Mouse (Mus musculus) limb, embryonic 14.5 days (tissue): ENCODE data around the gene Lrit2. TPM values are rescaled to one million over a fixed set of nuclear protein-coding genes. Genes with fewer than 3 reads are reported as not detected.

Experiments
- ATAC-seq: fragments of 200-750 bp; cut with Nextera tagmentation; 2 replicates; pipeline ENCODE4 v1.8.0; 2017; ENCODE audit warnings: low read depth, moderate number of reproducible peaks, moderate TSS enrichment; ENCODE audit not compliant: low FRiP score
- DNase-seq: peaks from one replicate; pipeline ENCODE4 v3.0.0-alpha.2; 2015; ENCODE audit warnings: low spot score
- H3K27ac ChIP-seq: fragments of 300-500 bp; sonication (generic); replicated peaks from 2 replicates; pipeline ENCODE4 v1.5.1; 2014; ENCODE audit warnings: low read depth, mild to moderate bottlenecking, low read length, moderate library complexity, mixed read lengths
- H3K27me3 ChIP-seq: fragments of 300-500 bp; sonication (generic); 2 replicates; pipeline ENCODE4 v1.6.1; 2014; ENCODE audit warnings: low read length, mixed read lengths; ENCODE audit not compliant: control insufficient read depth, insufficient read depth
- H3K36me3 ChIP-seq: fragments of 300-500 bp; sonication (generic); 2 replicates; pipeline ENCODE4 v1.6.1; 2014; ENCODE audit warnings: mild to moderate bottlenecking, low read length, moderate library complexity, mixed read lengths; ENCODE audit not compliant: control insufficient read depth, insufficient read depth
- H3K4me1 ChIP-seq: fragments of 300-500 bp; sonication (generic); 2 replicates; pipeline ENCODE4 v1.6.1; 2014; ENCODE audit warnings: antibody characterized with exemption, low read length, mixed read lengths; ENCODE audit not compliant: control insufficient read depth, insufficient read depth
- H3K4me2 ChIP-seq: fragments of 300-500 bp; sonication (generic); replicated peaks from 2 replicates; pipeline ENCODE4 v1.6.1; 2014; ENCODE audit warnings: low read depth, mild to moderate bottlenecking, low read length, moderate library complexity; ENCODE audit not compliant: severe bottlenecking
- H3K4me3 ChIP-seq: fragments of 300-500 bp; sonication (generic); replicated peaks from 2 replicates; pipeline ENCODE4 v1.5.1; 2014; ENCODE audit warnings: low read length
- H3K9ac ChIP-seq: fragments of 300-500 bp; sonication (generic); 2 replicates; pipeline ENCODE4 v1.6.1; 2014; ENCODE audit warnings: mild to moderate bottlenecking, low read depth, low read length, moderate library complexity; ENCODE audit not compliant: severe bottlenecking
- H3K9me3 ChIP-seq: fragments of 300-500 bp; sonication (generic); 2 replicates; pipeline ENCODE4 v1.6.1; 2016; ENCODE audit warnings: low read length; ENCODE audit not compliant: control insufficient read depth
- POLR2A ChIP-seq: fragments of 200-500 bp; IDR thresholded peaks from 2 replicates; pipeline ENCODE4 v1.8.0; 2012; ENCODE audit warnings: inconsistent platforms, mild to moderate bottlenecking, moderate library complexity, borderline replicate concordance; ENCODE audit not compliant: insufficient read depth, insufficient read length; ENCODE audit errors: extremely low read depth
- WGBS: fragments of 180-500 bp; shearing (Covaris S2); extraction: QIAGEN DNeasy Blood & Tissue Kit; methylation state at CpG from one replicate; pipeline ENCODE4 v1.1.7; 2014; 5-methylcytosine and 5-hydroxymethylcytosine counted together
- polyA plus RNA-seq, 2 experiments: library from polyadenylated mRNA; depleted of rRNA in 1 of 2; stranded (reverse) in 1 of 2; unstranded in 1 of 2; fragments of >200 nt; fragmentation: Nextera tagmentation in 1 of 2; extraction: Ambion mirVana in 1 of 2; gene quantifications; 2 replicates each; pipeline versions ENCODE4 v1.2.1 to v1.2.3; 2012 to 2014

Gene Lrit2
- polyA plus RNA-seq (2012; rRNA removed) (not detected in 2 replicates), polyA plus RNA-seq (2014; fragmentation: Nextera tagmentation; extraction: Ambion mirVana) (not detected in 2 replicates)

GRCm38 (mm10) chr14:37067629-37068028 lies at the start of gene Lrit2:
Gene Lrit2, plus strand, starts transcription at chr14:37067929.
- H3K27ac ChIP-seq, result no peak within 1 kb of the TSS
- ATAC-seq, result no peak
- no peak within 1 kb of the TSS for H3K4me3 ChIP-seq
- no peaks in the 10 kb centered on the region for H3K9me3 ChIP-seq
- DNase-seq, result no peak
- no peak within 1 kb of the TSS for H3K4me2 ChIP-seq
- H3K9ac ChIP-seq, result no peak within 1 kb of the TSS
- H3K4me1 ChIP-seq, result no peaks in the 10 kb centered on the region
- TF ChIP-seq POLR2A, result no peak
- H3K27me3 ChIP-seq, result no peaks in the 10 kb centered on the region
- no peaks in the 10 kb centered on the region for H3K36me3 ChIP-seq
- 73% methylated on average over 5 of the region's 5 CpGs for WGBS

GRCm38 (mm10) chr14:37027248-37027933 lies 40.3 kb upstream of the Lrit2 start:
- ATAC-seq (no peak), DNase-seq (no peak)
- Histone ChIP-seq H3K27me3 (no peaks in the 10 kb centered on the region), H3K36me3 (no peaks in the 10 kb centered on the region), H3K4me1 (no peaks in the 10 kb centered on the region), H3K9ac (no peak overlapping the region), H3K4me2 (no peak overlapping the region), H3K4me3 (no peak overlapping the region), H3K27ac (no peak overlapping the region), H3K9me3 (no peaks in the 10 kb centered on the region)
- no peak for TF ChIP-seq POLR2A
- WGBS, result 77% methylated on average over 4 of the region's 4 CpGs

DNA sequence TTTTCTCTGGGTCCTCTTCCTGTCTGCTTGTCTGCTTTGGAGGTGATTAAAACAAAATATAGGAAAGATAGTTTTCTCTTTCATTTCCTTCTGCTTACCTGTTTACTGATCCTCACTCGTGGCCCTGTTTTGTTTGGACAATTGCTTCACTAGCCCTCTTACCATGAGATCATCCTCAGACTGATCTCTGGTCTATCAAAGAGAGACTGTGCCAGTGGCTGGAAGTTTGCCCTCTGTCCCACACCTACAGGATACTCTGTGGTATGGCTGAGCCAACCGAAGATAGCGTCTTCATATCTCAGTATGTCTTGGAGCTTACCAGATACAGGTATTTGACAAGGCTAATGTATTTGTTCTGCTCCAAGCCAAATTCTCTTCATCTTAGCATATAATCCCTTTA lies 39.8 kb upstream of the Lrit2 start:
- no peak for DNase-seq
- Histone ChIP-seq H3K27me3 (no peaks in the 10 kb centered on the region), H3K4me1 (no peaks in the 10 kb centered on the region), H3K9ac (no peak overlapping the region), H3K9me3 (no peaks in the 10 kb centered on the region), H3K36me3 (no peaks in the 10 kb centered on the region), H3K4me2 (no peak overlapping the region), H3K27ac (no peak overlapping the region), H3K4me3 (no peak overlapping the region)
- ATAC-seq, result no peak
- TF ChIP-seq POLR2A, result no peak
- WGBS, result 91% methylated on average over 3 of the region's 3 CpGs

DNA sequence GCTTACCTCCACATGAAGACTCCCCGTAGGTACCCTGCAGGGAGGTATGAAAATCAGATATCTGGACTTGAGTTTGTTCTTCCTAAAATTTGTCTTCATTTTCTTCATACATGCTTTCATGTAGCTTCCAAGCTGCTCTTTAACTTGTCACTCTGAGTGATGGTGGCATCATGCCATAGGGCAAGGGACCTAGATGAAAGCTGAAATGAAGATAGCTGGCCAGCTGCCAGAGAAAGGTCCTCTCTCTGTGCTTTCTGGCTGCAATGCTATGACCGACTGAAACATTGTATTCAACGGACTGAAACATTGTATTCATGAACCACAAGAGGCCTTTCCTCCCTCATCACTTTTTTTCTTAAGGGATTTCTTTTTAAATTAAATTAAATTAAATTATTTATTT lies 39.2 kb upstream of the Lrit2 start:
- no peak for TF ChIP-seq POLR2A
- H3K27me3 ChIP-seq, result no peaks in the 10 kb centered on the region
- H3K27ac ChIP-seq, result no peak overlapping the region
- no peak overlapping the region for H3K4me2 ChIP-seq
- DNase-seq (no peak), ATAC-seq (no peak)
- no peak overlapping the region for H3K9ac ChIP-seq
- no peaks in the 10 kb centered on the region for H3K4me1 ChIP-seq
- H3K4me3 ChIP-seq, result no peak overlapping the region
- WGBS, result 83% methylated on average over 3 of the region's 3 CpGs
- H3K9me3 ChIP-seq, result no peaks in the 10 kb centered on the region
- H3K36me3 ChIP-seq, result no peaks in the 10 kb centered on the region

DNA sequence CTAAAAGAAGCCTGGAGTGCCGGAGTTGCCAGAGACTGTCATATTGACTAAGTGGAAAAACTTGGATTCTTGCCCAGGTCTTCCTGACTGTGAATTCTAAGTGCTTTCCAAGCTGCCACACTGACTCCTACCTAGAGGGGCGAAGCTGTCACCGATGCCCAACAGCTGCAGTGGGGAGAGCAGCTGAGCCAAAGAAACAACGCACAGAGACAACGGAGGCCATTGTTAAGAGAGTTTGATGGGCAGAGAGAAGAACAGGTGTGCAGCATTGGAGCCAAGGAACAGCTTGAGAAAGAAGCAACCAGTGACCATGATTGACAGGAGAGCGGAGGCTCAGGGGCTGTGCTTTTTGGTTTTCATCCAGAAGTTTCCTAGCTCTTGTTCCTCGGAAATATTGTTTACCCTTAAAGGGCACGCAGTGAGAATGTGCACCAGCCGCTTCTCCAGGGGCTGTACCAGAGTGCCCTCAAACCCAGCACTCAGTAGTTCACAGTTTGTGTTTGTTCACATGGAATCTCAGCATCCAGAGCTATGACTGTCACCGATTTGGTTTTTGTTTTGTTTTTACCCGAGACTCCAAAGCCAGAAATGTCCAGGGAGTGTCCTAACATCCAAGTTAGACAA lies 35.1 kb upstream of the Lrit2 start:
- 74% methylated on average over 11 of the region's 11 CpGs for WGBS
- Histone ChIP-seq H3K4me3 (no peak overlapping the region), H3K9me3 (no peaks in the 10 kb centered on the region), H3K27ac (no peak overlapping the region), H3K9ac (no peak overlapping the region), H3K27me3 (no peaks in the 10 kb centered on the region), H3K4me2 (no peak overlapping the region), H3K36me3 (no peaks in the 10 kb centered on the region), H3K4me1 (no peaks in the 10 kb centered on the region)
- peak; percentile 75 for DNase-seq
- TF ChIP-seq POLR2A, result no peak
- peak; percentile 77 for ATAC-seq
